Mouse (Mus musculus) urinary bladder, postnatal 36 days (tissue): ENCODE measurements around the gene 1810024B03Rik.
"Not testable (repeated sequence)": the region's sequence is repeated elsewhere in the genome, so short reads cannot be mapped to it uniquely, and the experiment has no call there.

Experiments
- DNase-seq, 2 experiments: peaks; one replicate each; pipeline ENCODE4 v3.0.0; 2022; ENCODE audit warnings: low spot score in 2 of 2, mixed read lengths in 1 of 2

Gene 1810024B03Rik

GRCm38 (mm10) chr2:127182598-127183381 is 25.3 kb downstream of the 1810024B03Rik start:
- DNase-seq: peak; percentile 67 to 78

GRCm38 (mm10) chr2:127166261-127166660 is 41.8 kb downstream of the 1810024B03Rik start:
- not testable (repeated sequence) for DNase-seq

- no peak for DNase-seq
Measured at GRCm38 (mm10) chr2:127165675-127166074, 42.4 kb downstream of the 1810024B03Rik start.

- DNase-seq: no peak
Measured at GRCm38 (mm10) chr2:127145699-127146098, 62.4 kb downstream of the 1810024B03Rik start.

- DNase-seq: peak; percentile 82 to 87
Measured at GRCm38 (mm10) chr2:127143158-127144063, 64.7 kb downstream of the 1810024B03Rik start, which contains the start of gene Itpripl1. Gene Itpripl1, minus strand, starts transcription at chr2:127143442.

GRCm38 (mm10) chr2:127142577-127143157 is 65.4 kb downstream of the 1810024B03Rik start:
- no peak for DNase-seq

- no peak for DNase-seq
Measured at GRCm38 (mm10) chr2:127142031-127142430, 66.0 kb downstream of the 1810024B03Rik start.

GRCm38 (mm10) chr2:127140011-127140410 is 68.1 kb downstream of the 1810024B03Rik start:
- no peak for DNase-seq

GRCm38 (mm10) chr2:127139605-127140004 is 68.5 kb downstream of the 1810024B03Rik start:
- DNase-seq: no peak

- no peak for DNase-seq
Measured at GRCm38 (mm10) chr2:127139094-127139493, 69.0 kb downstream of the 1810024B03Rik start.

- no peak for DNase-seq
Measured at GRCm38 (mm10) chr2:127138449-127138848, 69.6 kb downstream of the 1810024B03Rik start.

- no peak for DNase-seq
Measured at GRCm38 (mm10) chr2:127137838-127138420, 70.2 kb downstream of the 1810024B03Rik start.

GRCm38 (mm10) chr2:127136979-127137378 is 71.1 kb downstream of the 1810024B03Rik start:
- peak; percentile 64 to 68 for DNase-seq
